Mouse (Mus musculus) forebrain, postnatal 0 days (tissue): Measurements from ENCODE around the gene Gmeb1. TPM values are rescaled to one million over a fixed set of nuclear protein-coding genes. Genes with fewer than 3 reads are reported as not detected.
A peak's percentile ranks its signal among the peaks of the same experiment; 100 is the strongest.

ENCODE experiments used
- ATAC-seq: fragments of 200-750 bp; cut with Nextera tagmentation; 2 replicates; pipeline ENCODE4 v1.8.0; 2017; ENCODE audit warnings: mild to moderate bottlenecking, moderate library complexity
- DNase-seq: peaks from one replicate; pipeline ENCODE4 v3.0.0-alpha.2; 2015
- H3K27ac ChIP-seq: fragments of 300-500 bp; sonication (generic); 2 replicates; pipeline ENCODE4 v1.5.1; 2014; ENCODE audit warnings: low read depth, mild to moderate bottlenecking, antibody characterized with exemption, low read length, moderate library complexity, mixed read lengths
- H3K27me3 ChIP-seq: fragments of 300-500 bp; sonication (generic); 2 replicates; pipeline ENCODE4 v1.6.1; 2014; ENCODE audit warnings: mild to moderate bottlenecking, low read length, mixed read lengths; ENCODE audit not compliant: insufficient read depth
- H3K36me3 ChIP-seq: fragments of 300-500 bp; sonication (generic); 2 replicates; pipeline ENCODE4 v1.6.1; 2014; ENCODE audit warnings: mild to moderate bottlenecking, moderate library complexity; ENCODE audit not compliant: insufficient read depth
- H3K4me1 ChIP-seq: fragments of 300-500 bp; sonication (generic); 2 replicates; pipeline ENCODE4 v1.6.1; 2014; ENCODE audit warnings: antibody characterized with exemption; ENCODE audit not compliant: insufficient read depth
- H3K4me2 ChIP-seq: fragments of 300-500 bp; sonication (generic); 2 replicates; pipeline ENCODE4 v1.6.1; 2014; ENCODE audit warnings: low read depth, mild to moderate bottlenecking, moderate library complexity
- H3K4me3 ChIP-seq: fragments of 300-500 bp; sonication (generic); 2 replicates; pipeline ENCODE4 v1.5.1; 2014; ENCODE audit warnings: low read depth, low read length, mixed read lengths
- H3K9ac ChIP-seq: fragments of 300-500 bp; sonication (generic); 2 replicates; pipeline ENCODE4 v1.6.1; 2014; ENCODE audit warnings: mild to moderate bottlenecking
- H3K9me3 ChIP-seq: fragments of 300-500 bp; sonication (generic); 2 replicates; pipeline ENCODE4 v1.6.1; 2016; ENCODE audit warnings: low read length
- CTCF ChIP-seq: sonication (generic); IDR thresholded peaks from 2 replicates; pipeline ENCODE4 v1.5.1; 2016; ENCODE audit warnings: antibody characterized with exemption, control low read depth, low read depth
- WGBS: fragments of 180-500 bp; shearing (Covaris S2); extraction: QIAGEN DNeasy Blood & Tissue Kit; methylation state at CpG from one replicate; pipeline ENCODE4 v1.1.7; 2014; 5-methylcytosine and 5-hydroxymethylcytosine counted together
- polyA plus RNA-seq: library from polyadenylated mRNA; unstranded; fragments of >200 nt; fragmentation: Nextera tagmentation; extraction: Ambion mirVana; gene quantifications from 2 replicates; pipeline ENCODE4 v1.2.1, GENCODE M21; 2015
- total RNA-seq: library from RNA; depleted of rRNA; stranded (reverse); fragments of >200 nt; gene quantifications from 2 replicates; pipeline ENCODE4 v1.2.3, GENCODE M21; 2014

The Gmeb1 gene
- total and polyA plus RNA-seq, 2 experiments from 2014 or later: 21.3 to 34.0 TPM

DNA sequence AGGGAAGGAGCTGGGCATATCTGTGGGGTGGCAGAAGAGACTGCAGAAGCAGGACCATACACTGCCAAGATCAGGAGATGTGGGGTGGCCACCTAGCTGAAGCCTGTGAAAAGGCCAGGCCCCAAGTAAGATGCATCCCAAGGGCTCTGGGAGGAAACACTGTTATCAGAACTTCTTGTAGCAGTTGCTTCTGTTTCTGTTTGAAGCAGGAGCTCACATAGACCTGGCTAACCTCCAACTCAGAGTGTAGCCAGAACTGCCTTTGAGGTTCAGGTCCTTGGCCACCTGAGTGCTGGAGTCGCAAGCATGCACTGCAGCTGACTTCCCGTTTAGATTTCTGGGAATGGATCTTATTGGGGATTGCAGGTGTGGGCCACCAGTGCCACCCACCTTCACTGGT is 43.6 kb downstream of the Gmeb1 start:
- ATAC-seq (no peak), DNase-seq (no peak)
- no peak overlapping the region for H3K27ac ChIP-seq
- H3K27me3 ChIP-seq: no peaks in the 10 kb centered on the region
- no peaks in the 10 kb centered on the region for H3K9me3 ChIP-seq
- H3K36me3 ChIP-seq: no peaks in the 10 kb centered on the region
- 83% methylated on average over 2 of the region's 2 CpGs for WGBS
- H3K4me3 ChIP-seq: no peak overlapping the region
- TF ChIP-seq CTCF: no peak
- H3K4me1 ChIP-seq: no peaks in the 10 kb centered on the region
- H3K4me2 ChIP-seq: no peak overlapping the region
- H3K9ac ChIP-seq: no peak overlapping the region

DNA sequence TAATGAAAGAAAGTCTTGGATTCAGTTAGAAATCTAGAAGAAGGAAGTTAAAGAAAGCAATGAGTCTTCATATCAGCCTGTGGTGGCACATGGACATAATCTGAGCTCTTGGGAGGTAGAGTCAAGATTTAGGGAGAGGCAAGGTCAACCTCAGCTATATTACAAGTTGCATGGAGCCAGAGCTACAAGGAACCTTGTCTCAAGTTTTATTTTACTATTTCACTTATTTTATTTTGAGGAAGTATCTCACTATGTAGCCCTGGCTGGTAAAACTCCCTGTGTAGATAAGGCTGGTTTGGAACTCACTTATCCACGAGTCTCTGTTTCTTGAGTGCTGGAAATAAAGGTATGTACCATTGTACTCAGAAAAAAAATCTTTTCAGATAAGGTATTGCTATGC is 44.8 kb downstream of the Gmeb1 start:
- H3K36me3 ChIP-seq: no peaks in the 10 kb centered on the region
- no peak overlapping the region for H3K9ac ChIP-seq
- no peak overlapping the region for H3K4me2 ChIP-seq
- no peak for TF ChIP-seq CTCF
- H3K4me1 ChIP-seq: no peaks in the 10 kb centered on the region
- no peaks in the 10 kb centered on the region for H3K9me3 ChIP-seq
- H3K27me3 ChIP-seq: no peaks in the 10 kb centered on the region
- 68% methylated on average over 1 of the region's 1 CpGs for WGBS
- DNase-seq (no peak), ATAC-seq (no peak)
- no peak overlapping the region for H3K4me3 ChIP-seq
- H3K27ac ChIP-seq: no peak overlapping the region

DNA sequence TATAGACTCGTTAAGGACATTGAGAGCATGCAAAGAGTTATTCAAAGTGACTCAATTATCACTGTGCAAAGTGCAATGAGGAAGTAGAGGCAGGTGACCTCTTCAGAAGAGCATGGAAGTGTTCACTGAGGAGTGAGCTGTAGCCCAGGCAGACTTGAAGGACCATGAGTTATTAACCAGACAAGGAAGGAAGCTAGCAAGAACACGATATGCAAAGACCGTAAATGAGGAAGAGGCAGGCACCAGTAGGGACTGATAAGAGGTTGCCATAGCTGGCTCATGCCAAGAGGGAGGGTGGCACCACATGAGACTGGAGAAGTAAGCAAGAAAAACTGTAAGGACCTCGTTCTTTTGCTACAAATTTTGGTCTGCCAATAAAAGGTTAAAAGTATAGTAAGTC is 46.6 kb downstream of the Gmeb1 start:
- Histone ChIP-seq H3K9me3 (no peaks in the 10 kb centered on the region), H3K9ac (no peak overlapping the region), H3K4me1 (no peaks in the 10 kb centered on the region), H3K36me3 (no peaks in the 10 kb centered on the region), H3K27me3 (no peaks in the 10 kb centered on the region), H3K4me2 (no peak overlapping the region), H3K4me3 (no peak overlapping the region), H3K27ac (no peak overlapping the region)
- DNase-seq (no peak), ATAC-seq (no peak)
- 69% methylated on average over 4 of the region's 4 CpGs for WGBS
- no peak for TF ChIP-seq CTCF

DNA sequence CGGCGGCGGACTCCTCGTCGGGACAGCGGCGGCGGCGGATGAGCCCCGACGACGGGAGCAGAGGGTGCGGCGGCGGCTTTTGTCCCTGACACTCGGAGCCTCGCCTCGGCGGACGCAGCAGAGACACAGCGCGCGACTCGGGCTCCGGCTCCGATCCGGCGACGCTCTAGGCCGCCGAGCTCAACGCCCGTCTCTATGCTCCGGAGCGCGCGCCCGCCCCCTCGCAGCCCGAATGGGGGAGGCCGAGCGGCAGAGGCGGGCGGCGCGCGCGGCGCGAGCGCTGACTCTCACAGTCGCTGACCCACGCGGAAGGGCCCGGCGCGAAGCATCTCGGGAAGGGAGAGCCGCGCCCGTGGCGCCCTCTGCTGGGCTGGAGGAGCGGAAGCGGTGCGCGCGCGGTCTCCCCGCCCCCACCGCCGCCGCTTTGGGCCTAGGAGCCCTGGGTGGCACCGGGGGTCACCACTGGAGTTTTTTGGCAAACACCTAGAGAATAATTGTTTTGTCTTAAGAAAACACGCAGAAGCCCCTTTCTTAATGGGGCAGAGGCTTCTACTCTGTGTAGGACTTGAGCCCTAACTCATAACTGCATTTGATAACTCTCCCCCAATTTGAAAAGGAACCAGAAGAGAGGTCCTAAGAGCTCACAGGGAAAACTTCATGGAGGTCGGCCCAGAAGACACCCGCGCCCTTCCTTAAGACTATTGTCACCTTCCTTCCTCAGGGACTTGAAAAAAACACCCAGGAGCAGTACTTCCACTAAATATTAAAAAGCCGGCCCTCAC is 49.3 kb downstream of the Gmeb1 start, which contains the start of gene Ythdf2:
TSS of gene Ythdf2 (minus strand) at position 351 of the 782 bp plus-strand sequence.
- Histone ChIP-seq H3K9me3 (no peaks in the 10 kb centered on the region), H3K27me3 (no peaks in the 10 kb centered on the region), H3K4me1 (no peaks in the 10 kb centered on the region), H3K4me3 (peak within 1 kb of the TSS; percentile 86), H3K36me3 (peaks cover 10% of the 10 kb centered on the region; the same call in 1 of the 2 replicates), H3K9ac (peak within 1 kb of the TSS; percentile 83), H3K4me2 (peak within 1 kb of the TSS; percentile 60), H3K27ac (peak within 1 kb of the TSS; percentile 94)
- DNase-seq (peak; percentile 99), ATAC-seq (peak; percentile 98)
- peak; percentile 89 for TF ChIP-seq CTCF
- WGBS: 3% methylated on average over 66 of the region's 78 CpGs

DNA sequence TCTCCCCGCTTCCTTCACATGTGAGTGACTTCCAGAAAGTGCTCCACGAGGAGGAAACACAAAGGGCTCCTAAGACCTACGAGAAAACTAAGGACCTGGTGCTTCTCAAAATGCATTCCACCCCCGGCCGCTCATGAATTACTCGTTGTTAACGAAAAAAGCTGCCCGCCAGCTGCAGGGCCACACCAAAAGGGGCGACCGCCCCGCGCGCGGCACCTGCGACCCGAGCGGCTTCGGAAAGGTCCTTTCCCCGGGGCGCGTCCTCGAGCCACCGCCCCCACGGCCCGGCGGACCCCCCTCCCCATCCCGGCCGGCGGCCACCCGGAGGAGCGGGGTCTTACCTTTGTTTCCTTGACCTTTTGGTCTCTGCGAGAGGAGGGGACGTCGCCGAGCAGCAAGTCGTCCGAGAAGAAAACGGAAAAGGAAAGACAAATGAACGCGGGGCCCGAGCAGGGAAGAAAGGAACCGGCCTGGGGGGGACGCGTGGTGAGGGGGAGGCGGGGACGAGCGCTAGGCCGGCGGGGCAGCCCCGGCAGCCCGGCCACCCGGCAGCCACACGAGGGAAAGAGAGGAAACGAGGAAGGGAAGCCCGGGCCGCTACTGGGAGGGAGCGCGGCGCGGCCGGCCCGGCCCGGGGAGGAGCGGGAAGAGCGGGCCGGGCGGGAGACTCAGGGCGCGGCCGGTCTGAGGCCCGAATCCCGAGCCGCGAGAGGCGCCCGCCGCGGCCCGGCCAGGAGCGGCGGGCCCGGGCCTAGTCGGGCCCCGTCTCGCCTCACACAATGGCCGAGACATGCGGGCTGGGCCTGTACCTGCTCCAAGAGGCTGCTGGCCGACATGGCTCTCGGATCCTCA is 50.1 kb downstream of the Gmeb1 start:
- H3K4me3 ChIP-seq: peak overlapping the region; percentile 86
- peaks cover 10% of the 10 kb centered on the region; the same call in 1 of the 2 replicates for H3K36me3 ChIP-seq
- peak overlapping the region; percentile 83 for H3K9ac ChIP-seq
- DNase-seq (peak; percentile 21), ATAC-seq (peak; percentile 75)
- 2% methylated on average over 88 of the region's 89 CpGs for WGBS
- TF ChIP-seq CTCF: no peak
- H3K4me2 ChIP-seq: peak overlapping the region; percentile 60
- peak overlapping the region; percentile 94 for H3K27ac ChIP-seq
- no peaks in the 10 kb centered on the region for H3K27me3 ChIP-seq
- no peaks in the 10 kb centered on the region for H3K4me1 ChIP-seq
- H3K9me3 ChIP-seq: no peaks in the 10 kb centered on the region

DNA sequence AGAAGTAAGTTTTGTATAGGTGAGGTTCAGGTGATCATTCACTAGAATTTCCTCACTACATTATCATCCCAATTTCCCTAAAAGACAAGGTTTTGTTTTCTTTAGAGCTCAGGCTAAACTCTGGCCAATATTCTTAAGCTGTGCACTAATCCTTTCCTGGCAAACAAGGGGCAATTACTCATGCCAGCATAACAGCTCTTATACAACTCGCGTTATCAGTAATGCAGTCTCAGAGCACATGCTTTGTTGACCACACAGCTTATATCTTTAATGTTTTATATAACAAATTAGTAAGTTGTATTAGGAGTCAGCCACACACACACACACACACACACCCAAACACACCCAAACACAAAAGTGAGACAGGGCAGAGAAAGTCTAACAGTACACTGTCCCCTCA is 51.1 kb downstream of the Gmeb1 start:
- Histone ChIP-seq H3K9ac (peak overlapping the region; percentile 83), H3K4me2 (peak overlapping the region; percentile 60), H3K9me3 (no peaks in the 10 kb centered on the region), H3K4me1 (no peaks in the 10 kb centered on the region), H3K27me3 (no peaks in the 10 kb centered on the region), H3K4me3 (peak overlapping the region; percentile 86), H3K27ac (no peak overlapping the region), H3K36me3 (peaks cover 18% of the 10 kb centered on the region)
- ATAC-seq (no peak), DNase-seq (no peak)
- WGBS: 16% methylated on average over 2 of the region's 2 CpGs
- TF ChIP-seq CTCF: no peak

DNA sequence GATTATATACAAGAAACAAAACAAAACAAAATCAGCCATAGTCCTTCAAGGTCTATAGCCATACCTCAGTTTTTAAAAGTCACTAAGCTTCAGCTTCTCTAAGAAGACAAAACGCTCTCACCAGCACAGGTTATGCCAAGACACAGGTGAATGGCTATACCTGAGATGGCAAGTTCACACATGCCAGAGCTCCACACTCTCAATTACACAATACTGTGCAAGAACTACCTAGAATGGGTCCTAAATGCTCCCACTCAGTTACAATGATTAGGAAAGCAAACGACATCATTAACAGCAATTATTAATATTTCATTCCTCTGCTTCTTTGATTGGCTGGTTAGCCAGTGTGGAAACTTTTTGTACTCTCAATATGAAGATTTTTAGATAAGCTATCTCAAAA is 52.1 kb downstream of the Gmeb1 start:
- ATAC-seq (no peak), DNase-seq (no peak)
- H3K4me1 ChIP-seq: no peaks in the 10 kb centered on the region
- H3K27ac ChIP-seq: no peak overlapping the region
- H3K9me3 ChIP-seq: no peaks in the 10 kb centered on the region
- no peaks in the 10 kb centered on the region for H3K27me3 ChIP-seq
- no peak overlapping the region for H3K9ac ChIP-seq
- 84% methylated on average over 2 of the region's 2 CpGs for WGBS
- H3K4me3 ChIP-seq: no peak overlapping the region
- TF ChIP-seq CTCF: no peak
- no peak overlapping the region for H3K4me2 ChIP-seq
- H3K36me3 ChIP-seq: peaks cover 27% of the 10 kb centered on the region
